Mouse (Mus musculus): ENCODE results near the gene Cnpy2.
"Not testable (repeated sequence)": the region's sequence is repeated elsewhere in the genome, so short reads cannot be mapped to it uniquely, and the experiment has no call there.

The Cnpy2 gene

DNA sequence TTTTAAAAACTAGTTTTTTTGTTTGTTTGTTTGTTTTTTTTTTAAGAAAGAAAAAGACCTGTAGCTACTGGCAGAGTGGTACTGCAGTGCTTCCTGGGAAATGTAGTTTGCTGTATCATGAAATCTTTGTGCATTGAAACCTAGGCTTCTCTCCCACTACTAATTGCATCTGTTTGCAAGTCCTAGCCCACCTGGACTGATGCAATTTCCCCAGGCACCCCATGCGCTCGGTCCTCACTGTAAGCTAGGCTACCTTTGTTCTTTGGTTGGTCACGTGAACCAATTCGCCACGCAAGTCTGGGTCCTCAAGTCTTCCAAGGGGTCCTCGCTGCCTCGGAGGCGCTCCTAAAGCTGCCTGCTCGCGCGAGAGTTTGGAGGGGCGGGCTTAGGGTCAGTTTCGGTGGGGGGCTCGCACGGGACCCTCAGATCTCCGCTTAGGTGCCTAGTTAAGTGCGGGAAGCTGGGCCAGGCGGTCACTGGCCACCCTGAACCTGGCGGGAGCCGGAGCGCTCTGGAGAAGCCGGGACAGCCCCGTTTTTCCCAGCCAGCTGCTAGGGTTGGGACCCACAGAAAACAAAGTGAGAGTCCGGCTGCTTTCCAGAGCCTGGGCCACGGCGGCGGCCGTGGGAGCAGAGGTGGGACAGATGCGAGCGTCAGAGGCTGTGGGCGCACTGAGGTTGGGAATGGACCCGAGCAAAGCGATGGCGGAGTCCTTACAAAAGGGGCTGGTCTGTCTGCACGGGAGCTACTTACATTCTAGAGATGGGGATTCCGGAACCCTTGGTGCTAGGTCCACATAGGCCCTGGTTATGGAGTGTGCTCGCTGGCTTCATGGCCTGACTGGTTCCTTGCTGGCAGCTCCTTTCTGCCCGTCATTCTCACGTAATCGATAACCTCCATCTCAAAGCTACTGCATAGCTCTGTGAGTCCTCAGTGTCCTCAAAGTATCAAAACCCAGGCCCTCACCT is at the start of gene Cnpy2:
Cnpy2 (plus strand) TSS at position 319 of the 968 bp plus-strand sequence.
- DNase-seq: peak; percentile 71 to 78

DNA sequence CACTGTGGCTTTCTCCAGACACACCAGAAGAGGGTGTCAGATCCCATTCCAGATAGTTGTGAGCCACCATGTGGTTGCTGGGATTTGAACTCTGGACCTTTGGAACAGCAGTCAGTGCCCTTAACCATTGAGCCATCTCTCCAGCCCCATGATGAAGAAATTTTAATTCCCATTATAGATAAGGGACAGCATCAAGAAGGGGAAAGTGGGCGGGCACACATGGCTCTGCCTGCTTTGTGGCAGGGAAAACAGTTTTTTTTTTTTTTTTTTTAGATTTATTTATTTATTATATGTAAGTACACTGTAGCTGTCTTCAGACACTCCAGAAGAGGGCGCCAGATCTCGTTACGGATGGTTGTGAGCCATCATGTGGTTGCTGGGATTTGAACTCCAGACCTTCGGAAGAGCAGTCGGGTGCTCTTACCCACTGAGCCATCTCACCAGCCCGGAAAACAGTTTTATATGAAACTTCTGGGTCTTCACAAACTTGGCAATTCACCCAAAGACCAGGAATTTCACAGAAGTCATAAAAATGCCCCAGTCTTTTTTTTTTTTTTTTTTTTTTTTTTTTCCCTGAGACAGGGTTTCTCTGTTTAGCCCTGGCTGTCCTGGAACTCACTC is 49.3 kb upstream of the Cnpy2 start:
- DNase-seq: not testable (repeated sequence)

DNA sequence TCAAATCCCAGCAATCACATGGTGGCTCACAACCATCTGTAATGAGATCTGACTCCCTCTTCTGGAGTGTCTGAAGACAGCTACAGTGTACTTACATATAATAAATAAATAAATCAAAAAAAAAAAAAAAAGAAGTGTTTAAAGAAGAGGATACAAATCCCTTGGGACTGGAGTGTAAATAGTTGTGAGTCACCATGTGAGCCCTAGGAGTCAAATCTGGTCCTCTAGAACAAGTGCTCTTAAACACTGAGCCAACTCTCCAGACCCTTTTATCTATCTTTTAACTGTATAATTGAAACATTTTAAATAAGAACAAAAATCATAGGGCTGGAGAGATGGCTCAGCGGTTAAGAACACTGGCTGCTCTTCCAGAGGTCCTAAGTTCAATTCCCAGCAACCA is 46.9 kb upstream of the Cnpy2 start:
- not testable (repeated sequence) for DNase-seq

DNA sequence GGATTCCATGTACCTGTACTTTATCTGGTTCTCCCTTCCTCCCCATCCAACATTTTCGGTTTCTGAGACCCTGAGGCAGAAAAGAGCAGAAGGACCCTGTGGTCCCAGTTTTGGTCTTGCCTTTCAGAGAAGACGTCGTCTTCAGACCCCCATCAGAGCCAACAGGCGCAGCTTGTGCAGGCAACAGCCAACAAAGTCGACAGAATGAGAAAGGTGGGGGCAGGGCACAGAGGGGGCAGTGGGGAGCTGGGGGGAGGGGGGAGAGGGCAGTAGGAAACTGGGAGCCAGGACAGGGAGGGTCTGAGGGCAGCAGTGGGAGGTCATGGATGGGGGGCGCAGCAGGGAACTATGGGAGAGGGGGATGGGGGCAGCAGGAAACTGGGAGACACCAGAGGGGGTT is 44.1 kb upstream of the Cnpy2 start:
- no peak for DNase-seq

DNA sequence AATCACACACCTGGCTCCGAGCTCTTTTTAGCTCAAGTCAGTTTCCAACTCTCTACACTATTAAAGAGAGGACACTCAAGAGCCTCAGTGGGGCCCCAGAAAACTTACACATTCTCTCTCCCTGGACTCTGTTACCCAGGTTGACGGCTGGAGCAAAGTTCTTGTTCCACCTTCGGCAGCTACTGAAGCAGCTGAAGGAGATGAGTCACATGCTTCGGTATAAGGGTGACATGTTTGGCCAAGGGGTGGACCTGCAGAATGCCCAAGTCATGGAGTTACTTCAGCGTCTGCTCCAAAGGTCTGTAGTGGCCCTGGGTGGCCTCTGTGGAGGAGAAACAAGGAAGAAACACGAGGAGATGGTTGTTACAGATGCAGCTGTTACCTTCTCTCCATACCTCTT is 41.3 kb upstream of the Cnpy2 start:
- no peak for DNase-seq

DNA sequence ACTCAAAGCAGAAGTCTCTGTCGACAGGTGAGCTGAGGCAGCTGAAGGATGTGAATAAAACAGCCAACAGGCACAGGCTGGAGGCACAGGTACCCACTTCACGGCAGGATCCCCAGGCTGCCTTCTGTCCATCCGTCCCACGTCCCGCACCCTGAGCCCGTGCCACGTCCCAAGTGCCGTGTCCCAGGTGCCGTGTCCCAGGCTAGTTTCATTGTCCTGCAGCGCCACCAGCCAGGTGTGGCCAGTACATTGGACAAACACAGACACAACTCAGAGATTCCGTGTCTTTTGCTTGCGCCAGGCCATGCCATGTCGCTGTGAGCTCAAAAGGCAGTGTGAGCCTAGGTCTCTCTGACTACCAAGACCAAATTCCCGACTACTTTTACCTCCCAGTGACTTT is 40.6 kb upstream of the Cnpy2 start:
- no peak for DNase-seq

DNA sequence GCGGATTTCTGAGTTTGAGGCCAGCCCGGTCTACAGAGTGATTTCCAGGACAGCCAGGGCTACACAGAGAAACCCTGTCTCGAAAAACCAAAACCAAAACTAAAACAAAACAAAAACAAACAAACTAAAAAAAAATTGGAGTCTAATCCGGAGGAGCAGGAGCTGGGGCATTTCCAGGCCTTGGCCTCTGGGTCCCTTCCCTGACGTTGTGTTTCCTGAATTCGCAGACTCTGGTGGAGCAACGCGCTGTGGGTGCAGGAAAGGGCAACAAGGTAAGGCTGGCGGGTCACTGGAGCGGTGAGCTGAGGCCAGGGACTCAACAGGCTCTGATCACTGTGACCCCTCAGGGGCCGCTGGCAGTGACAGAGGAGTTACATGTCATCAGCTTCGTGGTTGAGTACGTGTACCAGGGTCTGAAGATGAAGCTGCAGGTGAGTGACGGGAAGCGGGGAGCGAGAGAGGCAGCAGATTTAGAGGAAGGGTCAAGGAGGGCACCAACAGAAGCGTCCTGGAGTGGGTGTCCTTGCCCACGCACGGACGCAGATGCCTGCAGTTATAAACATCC is 39.3 kb upstream of the Cnpy2 start:
- no peak for DNase-seq

DNA sequence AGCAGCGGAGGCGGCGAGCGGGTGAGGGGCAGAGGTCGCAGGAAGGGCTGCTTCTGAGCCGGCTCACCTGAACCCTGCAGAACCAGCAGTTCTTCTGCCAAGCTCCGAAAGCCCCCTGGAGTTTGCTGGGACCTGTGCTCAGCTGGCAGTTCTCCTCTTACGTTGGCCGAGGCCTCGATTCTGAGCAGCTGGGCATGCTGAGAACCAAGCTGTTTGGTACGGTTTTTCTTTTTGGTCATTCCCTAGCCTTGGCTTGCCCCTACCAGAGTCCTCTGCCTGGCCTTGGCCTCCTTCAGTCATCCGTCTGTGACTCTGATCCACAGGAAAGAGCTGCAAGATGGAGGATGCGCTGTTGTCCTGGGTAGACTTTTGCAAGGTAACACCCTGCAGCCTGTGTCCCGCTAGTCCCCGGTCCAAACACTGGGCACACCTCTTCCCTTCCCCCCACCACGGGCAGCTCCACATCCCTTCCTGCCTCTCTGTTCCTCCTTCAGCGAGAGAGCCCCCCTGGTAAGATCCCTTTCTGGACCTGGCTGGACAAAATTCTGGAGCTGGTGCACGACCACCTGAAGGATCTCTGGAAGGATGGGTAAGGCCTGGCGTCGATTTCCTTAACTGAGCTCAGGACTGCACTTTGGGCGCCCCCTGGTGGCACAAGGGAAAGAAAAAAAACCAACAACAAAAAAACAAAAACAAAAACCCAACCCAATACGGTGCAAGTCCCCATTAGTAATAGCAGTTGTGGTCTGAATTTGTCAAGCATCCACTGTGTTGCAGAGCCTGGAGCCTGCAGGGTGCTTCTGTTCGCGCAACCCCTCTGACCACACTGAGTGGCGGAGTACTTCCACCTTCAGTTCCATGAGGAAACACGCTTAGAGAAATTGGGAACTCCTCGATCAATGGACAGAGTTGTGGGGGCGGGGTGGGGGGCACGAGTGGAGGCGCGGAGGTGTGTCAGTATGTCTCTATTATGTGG is 38.4 kb upstream of the Cnpy2 start:
- peak; percentile 95 to 97 for DNase-seq

DNA sequence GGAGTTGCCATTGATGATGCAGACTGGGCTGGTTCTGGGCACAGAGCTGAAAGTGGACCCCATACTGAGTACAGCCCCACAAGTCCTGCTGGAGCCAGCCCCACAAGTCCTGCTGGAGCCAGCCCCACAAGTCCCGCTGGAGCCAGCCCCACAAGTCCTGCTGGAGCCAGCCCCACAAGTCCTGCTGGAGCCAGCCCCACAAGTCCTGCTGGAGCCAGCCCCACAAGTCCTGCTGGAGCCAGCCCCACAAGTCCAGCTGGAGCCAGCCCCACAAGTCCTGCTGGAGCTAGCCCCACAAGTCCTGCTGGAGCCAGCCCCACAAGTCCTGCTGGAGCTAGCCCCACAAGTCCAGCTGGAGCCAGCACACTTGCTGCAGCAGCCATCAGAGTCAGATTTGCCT is 31.7 kb upstream of the Cnpy2 start:
- peak in 1 of 2 experiments; percentile 40 for DNase-seq

DNA sequence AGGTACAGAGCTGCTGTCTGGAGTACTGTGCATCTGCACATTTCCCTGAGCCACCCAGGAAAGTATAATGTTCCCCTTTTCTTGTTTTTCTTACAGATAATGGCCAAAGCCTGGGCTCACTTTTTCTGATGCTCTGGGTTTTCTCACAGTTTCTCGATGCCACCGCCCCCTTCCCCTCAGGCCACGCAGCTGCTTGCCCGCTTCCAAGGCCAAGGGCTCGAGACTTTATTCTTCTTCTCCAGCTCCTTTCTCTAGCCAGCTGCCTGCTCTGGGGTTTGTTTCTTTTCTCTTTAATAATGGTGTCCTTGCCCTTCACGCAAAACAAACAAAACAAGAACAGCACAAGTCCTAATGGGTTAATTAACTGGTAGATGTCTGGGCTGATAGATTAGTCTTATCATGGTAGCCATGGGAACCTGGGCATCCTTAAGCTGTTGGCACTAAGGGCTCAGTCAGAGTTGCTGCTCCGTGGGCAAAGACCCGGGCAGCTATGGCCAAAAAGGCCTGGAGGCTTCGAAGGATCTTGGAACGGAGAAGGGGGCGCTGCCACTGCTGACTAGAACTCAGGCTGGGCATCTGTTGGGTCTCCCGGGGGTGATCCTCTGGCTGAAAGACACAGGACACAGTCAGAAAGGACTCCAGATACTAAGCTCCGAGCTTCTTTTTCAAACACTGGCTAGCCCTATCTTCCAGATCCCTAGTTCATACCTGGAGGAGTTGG is 25.7 kb upstream of the Cnpy2 start:
- DNase-seq: no peak

DNA sequence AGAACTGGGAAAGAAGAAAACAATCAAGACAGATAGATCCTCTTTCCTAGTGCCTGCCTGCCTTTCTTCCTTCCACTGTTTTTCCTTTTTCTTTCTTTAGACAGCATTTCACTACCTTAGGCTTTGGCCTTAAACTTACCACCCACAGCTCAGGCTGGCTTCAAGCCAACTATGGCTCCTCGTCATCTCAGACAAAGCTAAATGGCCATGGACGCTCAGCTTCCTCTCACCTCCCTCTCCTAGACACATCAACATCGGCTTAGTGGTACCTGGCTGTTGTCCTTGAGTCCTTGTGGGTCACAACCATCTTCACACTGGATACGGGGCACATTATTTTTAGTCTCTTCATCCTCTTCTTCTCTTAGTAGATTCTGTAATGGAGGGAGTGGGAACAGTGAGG is 25.0 kb upstream of the Cnpy2 start:
- DNase-seq: peak; percentile 62 to 72

DNA sequence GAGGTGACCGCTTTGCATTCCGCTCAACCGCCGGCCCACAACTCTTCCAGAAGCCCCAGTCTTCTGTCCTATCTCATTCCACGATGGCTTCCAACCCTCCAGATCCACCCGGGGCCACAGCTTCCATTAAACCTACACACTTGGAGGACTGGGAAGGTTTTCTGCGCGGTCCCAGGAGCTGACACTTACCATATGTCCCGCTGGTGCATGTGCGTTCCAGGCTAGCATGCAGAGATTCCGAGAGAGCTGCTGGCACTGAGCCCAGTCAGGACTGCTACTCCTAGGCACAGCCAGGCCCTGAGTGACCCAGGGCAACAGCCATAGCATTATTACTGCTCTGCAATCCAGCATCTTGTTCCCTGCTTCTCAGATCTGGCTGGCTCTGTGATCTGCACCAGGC is 24.6 kb upstream of the Cnpy2 start:
- peak; percentile 73 to 74 for DNase-seq

DNA sequence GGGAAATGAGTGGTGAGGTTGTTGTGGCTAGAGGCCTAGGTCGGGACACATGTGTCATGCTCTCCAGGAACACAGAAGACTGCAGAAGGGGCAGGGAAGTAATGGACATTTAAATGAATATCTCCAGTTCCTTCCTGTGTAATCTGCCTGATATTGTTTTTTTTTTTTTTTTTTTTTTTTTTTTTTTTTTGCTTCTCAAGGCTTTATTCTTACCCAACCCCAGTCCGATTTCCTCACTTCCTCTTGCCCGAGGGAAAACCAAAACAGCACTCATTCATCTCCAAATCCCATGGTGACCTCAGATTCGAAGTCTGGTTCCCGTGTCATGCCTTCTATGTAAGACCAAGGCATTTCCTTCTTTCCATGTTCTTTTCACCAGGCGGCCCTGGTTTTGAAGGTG is 24.0 kb upstream of the Cnpy2 start:
- no peak for DNase-seq

DNA sequence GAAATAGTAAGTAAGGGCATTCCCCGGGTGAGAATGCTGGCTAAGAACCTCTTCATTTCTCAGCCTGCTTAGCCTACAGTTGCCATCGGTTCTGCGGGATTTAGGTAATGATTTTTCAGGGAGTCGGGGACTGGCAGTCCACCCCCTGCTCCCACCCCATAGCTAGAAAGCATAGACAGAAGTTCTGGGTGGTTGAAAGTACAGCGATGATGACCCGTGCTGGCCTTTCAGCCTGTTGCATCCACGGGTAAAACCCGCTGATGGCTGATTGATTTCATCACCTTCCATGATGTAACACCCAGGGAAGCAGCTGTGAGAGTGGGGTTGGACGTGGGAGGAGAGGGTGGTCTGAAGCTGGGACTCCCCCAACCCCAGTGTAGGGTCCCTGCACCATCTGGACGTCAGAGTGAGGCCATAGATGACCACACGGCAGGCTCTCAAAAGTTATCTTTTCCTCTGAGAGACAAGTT is 23.5 kb upstream of the Cnpy2 start, which contains the start of gene Il23a:
Il23a (minus strand) TSS at position 51 of the 470 bp plus-strand sequence.
- no peak for DNase-seq

DNA sequence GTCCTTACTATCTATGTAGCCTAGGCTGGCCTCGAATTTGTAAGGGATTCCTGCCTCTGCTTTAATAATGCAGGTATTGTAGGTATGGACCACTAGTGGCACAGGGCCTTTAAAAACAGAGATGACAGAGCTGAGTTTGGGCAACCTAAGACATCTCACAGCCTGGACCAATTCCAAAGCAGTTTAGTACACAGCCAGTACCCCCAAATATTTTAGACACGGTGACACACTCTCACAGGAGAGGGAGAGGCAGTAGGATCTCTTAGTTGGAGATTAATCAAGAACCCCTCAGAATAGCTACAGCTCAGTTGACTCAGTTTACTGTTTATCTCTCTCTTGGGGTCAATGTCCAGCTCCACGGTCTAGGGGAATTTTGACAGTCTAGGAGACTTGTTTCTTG is 19.9 kb upstream of the Cnpy2 start:
- no peak for DNase-seq

DNA sequence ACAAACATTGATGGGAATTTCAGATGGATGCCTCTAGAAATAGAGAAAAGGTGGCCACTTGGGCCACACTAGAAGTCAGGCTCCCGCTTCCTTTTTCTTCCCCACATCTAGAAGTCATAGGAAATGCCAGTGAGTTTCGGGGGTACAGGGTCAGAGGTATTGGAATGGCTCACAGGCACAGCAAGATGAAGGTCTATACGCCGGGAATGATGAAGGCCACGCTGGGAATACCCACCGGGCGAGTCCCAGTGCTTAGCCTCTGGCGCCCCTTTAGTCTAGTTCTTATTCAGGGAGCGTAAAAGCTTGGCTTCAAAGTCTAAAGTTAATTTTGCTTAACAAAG is 19.5 kb upstream of the Cnpy2 start:
- no peak for DNase-seq

DNA sequence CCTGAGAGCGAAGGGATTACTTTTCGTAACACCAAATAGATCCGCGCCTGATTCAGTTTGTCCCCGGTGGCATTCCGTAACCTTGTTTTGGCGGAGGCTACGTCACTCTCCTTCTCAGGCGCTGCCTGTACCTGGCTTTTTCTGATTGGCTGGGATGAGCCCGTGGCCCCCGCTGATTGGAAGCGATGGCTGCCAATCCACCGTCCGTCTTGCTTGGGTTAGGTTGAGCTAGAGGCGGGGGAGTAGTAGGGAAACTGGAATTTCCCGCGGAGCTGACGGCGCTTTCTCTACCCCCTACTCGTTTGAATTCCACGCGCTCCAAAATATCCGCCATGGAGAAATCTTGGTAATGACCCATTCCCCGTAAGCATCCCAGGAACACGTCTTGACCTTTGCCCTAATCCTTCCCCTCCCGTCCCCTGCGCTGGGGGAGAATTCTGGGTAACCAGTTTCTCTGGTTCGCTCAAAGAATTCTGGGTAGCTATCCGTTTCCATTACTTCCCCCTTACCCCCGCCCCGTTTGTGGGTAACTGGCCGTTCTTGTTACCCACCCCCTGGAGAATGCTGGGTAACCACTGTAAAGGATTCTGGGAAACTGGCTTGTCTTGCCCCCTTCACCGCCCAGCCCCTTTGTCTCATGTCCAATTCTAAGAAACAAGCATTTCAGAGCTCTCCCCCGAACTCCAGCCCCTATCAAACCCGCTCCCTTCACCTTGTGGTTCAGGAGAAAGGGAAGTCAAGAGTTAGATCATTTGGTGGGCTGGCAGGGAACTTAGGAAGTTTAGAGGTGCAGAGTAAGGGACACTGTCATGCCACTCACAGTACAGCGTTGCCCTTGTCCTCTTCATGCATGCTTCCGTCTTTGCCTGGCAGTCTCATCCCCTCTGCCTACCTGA is 18.9 kb upstream of the Cnpy2 start, which contains the start of gene Pan2:
Pan2 (plus strand) TSS at position 210 of the 896 bp plus-strand sequence.
- DNase-seq: peak; percentile 99 to 100

DNA sequence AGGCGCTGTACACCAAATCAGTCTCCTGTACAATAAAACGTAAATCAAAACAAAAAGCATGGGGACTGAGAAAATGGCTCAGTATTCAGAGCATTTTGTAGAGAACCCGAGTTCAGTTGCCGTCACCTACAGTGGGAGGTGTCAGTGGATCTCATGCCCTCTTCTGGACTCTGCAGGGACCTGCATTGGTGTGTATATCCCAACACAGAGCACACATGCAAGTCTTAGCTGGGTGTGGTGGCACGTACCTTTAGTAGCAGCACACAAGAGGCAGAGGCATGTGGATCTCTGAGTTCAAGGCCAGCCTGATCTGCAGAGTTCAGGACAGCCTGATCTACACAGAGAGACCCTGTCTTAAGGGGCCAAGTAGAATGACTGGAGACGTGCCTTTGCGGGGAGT is 12.6 kb upstream of the Cnpy2 start:
- DNase-seq: no peak

DNA sequence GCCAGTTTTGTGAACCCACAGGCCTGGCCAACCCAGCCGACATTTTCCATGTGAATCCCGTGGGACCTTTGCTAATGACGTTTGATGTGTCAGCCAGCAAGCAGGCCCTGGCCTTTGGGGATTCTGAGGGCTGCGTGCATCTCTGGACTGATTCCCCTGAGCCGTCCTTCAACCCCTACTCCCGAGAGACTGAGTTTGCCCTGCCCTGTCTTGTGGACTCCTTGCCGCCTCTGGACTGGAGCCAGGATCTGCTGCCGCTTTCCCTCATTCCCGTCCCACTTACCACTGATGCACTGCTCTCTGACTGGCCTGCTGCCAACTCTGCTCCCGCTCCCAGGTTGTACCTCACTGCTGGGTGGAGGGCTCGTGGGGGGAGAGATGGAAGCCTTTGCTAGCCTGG is 12.1 kb upstream of the Cnpy2 start:
- DNase-seq: peak; percentile 53 to 61

DNA sequence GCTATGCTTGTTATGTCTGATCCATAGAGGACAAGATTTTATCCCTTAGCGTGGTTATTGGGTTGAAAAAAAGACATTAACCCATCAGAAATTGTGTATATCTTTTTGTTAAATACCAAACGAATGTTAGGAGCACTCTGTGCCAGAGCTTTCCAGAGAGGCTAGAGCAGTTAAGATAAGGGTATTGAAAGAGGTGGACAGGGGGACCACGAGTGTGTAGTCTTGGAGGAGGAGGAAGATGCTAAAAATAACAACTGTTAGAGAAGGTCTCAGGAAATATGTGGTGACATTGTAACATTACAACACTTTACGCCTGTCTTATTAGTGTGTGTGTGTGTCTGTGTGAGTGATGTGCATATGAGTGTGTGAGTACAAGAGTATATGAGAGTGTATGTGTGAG is 11.4 kb upstream of the Cnpy2 start:
- no peak for DNase-seq

DNA sequence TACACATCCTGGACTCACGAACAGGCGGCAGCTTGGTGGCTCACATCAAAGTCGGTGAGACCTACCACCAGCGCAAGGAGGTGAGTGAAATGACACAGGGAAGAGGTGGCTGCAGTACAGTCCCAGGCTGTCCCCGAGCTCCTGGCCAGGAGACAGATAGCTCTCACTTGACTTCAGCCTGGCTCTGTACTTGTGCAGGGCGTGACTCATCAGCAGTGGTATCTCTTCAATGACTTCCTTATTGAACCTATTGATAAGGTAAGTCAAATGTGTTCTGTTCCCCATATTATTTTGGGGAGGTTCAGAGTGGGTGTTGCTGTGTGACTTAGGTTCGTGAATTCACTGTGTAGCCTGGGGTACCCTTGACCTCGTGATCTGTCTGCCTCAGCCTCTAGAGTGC is 6.7 kb upstream of the Cnpy2 start:
- DNase-seq: no peak
